Comparison of ENCODE assay signal across 26 mouse cellular contexts in genomic region chr8:126371871-126372270, GRCm38 (mm10).
"Had no signal": no experiment of that assay in that cellular context is flagged by ENCODE, and none has a peak within 500 bp of the region (broad histone marks: within the 10 kb centered on the region; RNA-seq: fewer than 3 reads in every experiment).

No protein-coding gene starts in this region.

- H3K4me2 ChIP-seq: heart, embryonic 12.5 days; hindbrain, embryonic 12.5 days; hindbrain, embryonic 14.5 days; intestine, embryonic 15.5 days; limb, embryonic 12.5 days; liver, embryonic 11.5 days; liver, embryonic 13.5 days; liver, embryonic 15.5 days had no signal

- DNase-seq: gastrocnemius, adult 2 months; gastrocnemius, postnatal 10 days; gastrocnemius, postnatal 25 days; heart, adult 18-20 months; heart, postnatal 10 days; heart, postnatal 4 days; kidney, postnatal 14 days; liver; liver, embryonic 13.5 days; liver, postnatal 0 days had no signal

- H3K9me3 ChIP-seq: heart, embryonic 10.5 days; heart, embryonic 12.5 days; hindbrain, embryonic 10.5 days; hindbrain, embryonic 12.5 days; intestine, embryonic 15.5 days; limb, embryonic 10.5 days; limb, embryonic 12.5 days; liver, embryonic 13.5 days; liver, embryonic 15.5 days had no signal

- H3K9ac ChIP-seq: heart, embryonic 12.5 days; hindbrain, embryonic 12.5 days; hindbrain, embryonic 14.5 days; intestine, embryonic 15.5 days; limb, embryonic 12.5 days; liver, embryonic 13.5 days; liver, embryonic 15.5 days; liver, postnatal 0 days had no signal

- H3K27ac ChIP-seq: gastrocnemius, adult 2 months; heart, embryonic 10.5 days; hindbrain, embryonic 10.5 days; hindbrain, embryonic 12.5 days; hindbrain, embryonic 14.5 days; intestine, embryonic 15.5 days; layer of hippocampus, adult 2 months; left cerebral cortex, adult 2 months; limb, embryonic 10.5 days; limb, embryonic 12.5 days; liver, embryonic 13.5 days; liver, embryonic 15.5 days had no signal

- H3K4me3 ChIP-seq: gastrocnemius, adult 2 months; heart, embryonic 10.5 days; heart, embryonic 12.5 days; hindbrain, embryonic 10.5 days; hindbrain, embryonic 12.5 days; intestine, embryonic 15.5 days; layer of hippocampus, adult 2 months; left cerebral cortex, adult 2 months; limb, embryonic 10.5 days; limb, embryonic 12.5 days; liver, embryonic 13.5 days; liver, embryonic 15.5 days had no signal

- ATAC-seq: forebrain, embryonic 16.5 days; hindbrain, embryonic 16.5 days; inflammation-experienced regulatory T-cells, adult 6 months; intestine, embryonic 15.5 days; intestine, postnatal 0 days; liver, postnatal 0 days had no signal

- H3K27me3 ChIP-seq: hindbrain, embryonic 12.5 days; intestine, embryonic 15.5 days; limb, embryonic 12.5 days; liver, embryonic 13.5 days; liver, embryonic 15.5 days had no signal

- H3K4me1 ChIP-seq: heart, embryonic 10.5 days; heart, embryonic 12.5 days; hindbrain, embryonic 10.5 days; hindbrain, embryonic 12.5 days; intestine, embryonic 15.5 days; limb, embryonic 12.5 days; liver, embryonic 15.5 days had no signal

- H3K36me3 ChIP-seq: heart, embryonic 10.5 days; heart, embryonic 12.5 days; hindbrain, embryonic 10.5 days; hindbrain, embryonic 12.5 days; intestine, embryonic 15.5 days; limb, embryonic 10.5 days; limb, embryonic 12.5 days; liver, embryonic 13.5 days; liver, embryonic 15.5 days had no signal
